Mouse (Mus musculus) stomach, postnatal 0 days (tissue): Measurements from ENCODE around the gene Rnf141. TPM values are rescaled to one million over a fixed set of nuclear protein-coding genes. Genes with fewer than 3 reads are reported as not detected.

Source experiments
- ATAC-seq: fragments of 200-750 bp; cut with Nextera tagmentation; 2 replicates; pipeline ENCODE4 v1.8.0; 2017; ENCODE audit not compliant: low FRiP score, low TSS enrichment
- DNase-seq: peaks from one replicate; pipeline ENCODE4 v3.0.0-alpha.2; 2016; ENCODE audit warnings: low spot score
- H3K27ac ChIP-seq: fragments of 300-500 bp; sonication (generic); replicated peaks from 2 replicates; pipeline ENCODE4 v1.5.1; 2014; ENCODE audit warnings: mild to moderate bottlenecking, control low read depth
- H3K27me3 ChIP-seq: fragments of 300-500 bp; sonication (generic); 2 replicates; pipeline ENCODE4 v1.6.1; 2014; ENCODE audit warnings: low read length; ENCODE audit not compliant: control insufficient read depth, insufficient read depth
- H3K36me3 ChIP-seq: fragments of 300-500 bp; sonication (generic); 2 replicates; pipeline ENCODE4 v1.6.1; 2014; ENCODE audit warnings: low read length, mixed read lengths; ENCODE audit not compliant: control insufficient read depth, insufficient read depth
- H3K4me1 ChIP-seq: fragments of 300-500 bp; sonication (generic); replicated peaks from 2 replicates; pipeline ENCODE4 v1.6.1; 2014; ENCODE audit warnings: antibody characterized with exemption; ENCODE audit not compliant: control insufficient read depth, insufficient read depth
- H3K4me2 ChIP-seq: fragments of 300-500 bp; sonication (generic); replicated peaks from 2 replicates; pipeline ENCODE4 v1.6.1; 2014; ENCODE audit warnings: low read depth, mild to moderate bottlenecking, control low read depth, moderate library complexity
- H3K4me3 ChIP-seq: fragments of 300-500 bp; sonication (generic); 2 replicates; pipeline ENCODE4 v1.5.1; 2014; ENCODE audit warnings: low read depth, low read length, control low read depth
- H3K9ac ChIP-seq: fragments of 300-500 bp; sonication (generic); 2 replicates; pipeline ENCODE4 v1.6.1; 2014; ENCODE audit warnings: mild to moderate bottlenecking, low read length, control low read depth, mixed read lengths
- H3K9me3 ChIP-seq: fragments of 300-500 bp; sonication (generic); 2 replicates; pipeline ENCODE4 v1.6.1; 2016; ENCODE audit warnings: low read length; ENCODE audit not compliant: control insufficient read depth
- CTCF ChIP-seq: IDR thresholded peaks from 2 replicates; pipeline ENCODE4 v1.5.1; 2016; ENCODE audit warnings: antibody characterized with exemption, low read depth, mild to moderate bottlenecking, moderate library complexity
- EP300 ChIP-seq: optimal IDR thresholded peaks from 2 replicates; pipeline ENCODE3; 2016; ENCODE audit warnings: antibody characterized with exemption
- WGBS: fragments of 180-500 bp; shearing (Covaris S2); extraction: QIAGEN DNeasy Blood & Tissue Kit; methylation state at CpG from one replicate; pipeline ENCODE4 v1.1.7; 2014; 5-methylcytosine and 5-hydroxymethylcytosine counted together
- polyA plus RNA-seq: library from polyadenylated mRNA; unstranded; fragments of >200 nt; fragmentation: Nextera tagmentation; extraction: Ambion mirVana; gene quantifications from 2 replicates; pipeline ENCODE4 v1.2.1, GENCODE M21; 2015

Rnf141 gene
- polyA plus RNA-seq, 1 experiment from 2014 or later: 24.0 TPM

DNA sequence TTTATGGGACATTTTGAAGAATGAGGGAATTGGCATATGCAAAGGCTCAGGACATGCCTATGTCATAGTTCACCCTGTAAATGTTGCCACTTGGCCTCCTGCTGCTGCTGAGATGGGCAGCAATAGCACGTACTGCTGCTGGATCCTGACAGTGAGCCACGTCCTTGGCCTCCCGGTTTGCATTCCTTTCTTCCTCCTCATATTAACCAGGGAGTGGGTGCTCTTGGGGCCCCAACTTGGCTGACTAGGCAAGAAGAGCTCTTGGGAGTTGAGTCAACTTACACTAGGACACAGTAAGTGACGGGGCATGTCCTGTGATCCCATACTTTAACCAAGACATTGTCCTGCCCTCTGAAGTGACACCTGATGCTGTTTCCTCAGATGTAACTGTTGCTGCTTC lies 63.7 kb downstream of the Rnf141 start:
- Histone ChIP-seq H3K4me1 (peaks cover 3% of the 10 kb centered on the region; the same call in 1 of the 2 replicates), H3K4me2 (no peak overlapping the region), H3K36me3 (no peaks in the 10 kb centered on the region; the same call in 1 of the 2 replicates), H3K27me3 (no peaks in the 10 kb centered on the region), H3K9ac (no peak overlapping the region), H3K27ac (no peak overlapping the region), H3K9me3 (no peaks in the 10 kb centered on the region), H3K4me3 (no peak overlapping the region)
- no peak for DNase-seq
- no peak for TF ChIP-seq CTCF
- TF ChIP-seq EP300: no peak
- no peak for ATAC-seq
- 54% methylated on average over 4 of the region's 4 CpGs for WGBS

DNA sequence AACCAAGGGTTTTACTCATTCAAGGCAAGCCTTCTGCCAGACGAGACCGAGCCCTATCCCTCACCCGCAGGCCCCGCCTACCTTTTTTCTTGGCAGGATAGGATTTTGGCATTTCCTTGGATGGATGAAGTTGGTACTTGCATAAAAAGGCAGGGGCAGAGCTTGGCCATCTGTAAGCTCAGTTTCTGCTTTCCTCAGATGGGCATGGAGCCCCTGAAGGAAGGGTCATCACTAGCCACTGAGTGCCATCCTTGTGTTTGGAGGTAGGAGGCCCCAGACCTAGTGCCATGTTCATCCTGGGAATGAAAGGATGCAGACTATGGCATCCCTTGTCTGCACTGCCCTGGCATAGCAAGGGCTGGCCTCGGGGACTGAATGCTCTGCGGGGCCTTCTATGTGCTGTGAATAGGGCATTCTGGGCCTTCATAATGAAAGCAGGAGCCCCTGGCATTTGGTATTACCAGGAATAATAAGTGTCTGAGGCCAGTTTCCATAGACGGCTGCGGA lies 64.6 kb downstream of the Rnf141 start:
- H3K4me1 ChIP-seq: peaks cover 3% of the 10 kb centered on the region; the same call in 1 of the 2 replicates
- ATAC-seq (no peak), DNase-seq (no peak)
- H3K4me2 ChIP-seq: no peak overlapping the region
- TF ChIP-seq CTCF (no peak), EP300 (no peak)
- H3K4me3 ChIP-seq: no peak overlapping the region
- no peak overlapping the region for H3K9ac ChIP-seq
- WGBS: 84% methylated on average over 8 of the region's 8 CpGs
- H3K27me3 ChIP-seq: no peaks in the 10 kb centered on the region
- H3K27ac ChIP-seq: no peak overlapping the region
- no peaks in the 10 kb centered on the region for H3K9me3 ChIP-seq
- H3K36me3 ChIP-seq: no peaks in the 10 kb centered on the region; the same call in 1 of the 2 replicates

DNA sequence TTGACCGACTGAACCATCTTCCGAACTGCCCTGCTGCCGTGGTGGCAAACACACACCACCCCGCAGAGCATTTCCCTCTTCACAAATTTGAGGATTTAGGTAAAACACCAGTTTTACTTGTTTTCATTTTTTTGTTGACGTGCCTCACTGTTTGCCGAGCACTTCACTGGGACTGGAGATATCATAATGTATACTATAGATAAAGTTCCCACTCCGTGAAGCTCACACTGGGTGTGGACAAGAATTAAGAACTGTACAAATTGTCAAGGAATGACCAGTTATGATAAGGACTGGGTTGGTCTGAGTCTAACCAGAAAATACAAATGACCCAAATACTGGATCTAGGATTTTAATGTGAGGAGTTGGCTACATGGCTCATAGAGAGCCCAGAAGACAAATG lies 65.3 kb downstream of the Rnf141 start:
- ATAC-seq (no peak), DNase-seq (no peak)
- 81% methylated on average over 7 of the region's 7 CpGs for WGBS
- Histone ChIP-seq H3K36me3 (no peaks in the 10 kb centered on the region; the same call in 1 of the 2 replicates), H3K4me1 (peaks cover 6% of the 10 kb centered on the region; the same call in 1 of the 2 replicates), H3K9ac (no peak overlapping the region), H3K4me2 (no peak overlapping the region), H3K9me3 (no peaks in the 10 kb centered on the region), H3K4me3 (no peak overlapping the region), H3K27me3 (no peaks in the 10 kb centered on the region), H3K27ac (no peak overlapping the region)
- no peak for TF ChIP-seq CTCF
- TF ChIP-seq EP300: no peak

DNA sequence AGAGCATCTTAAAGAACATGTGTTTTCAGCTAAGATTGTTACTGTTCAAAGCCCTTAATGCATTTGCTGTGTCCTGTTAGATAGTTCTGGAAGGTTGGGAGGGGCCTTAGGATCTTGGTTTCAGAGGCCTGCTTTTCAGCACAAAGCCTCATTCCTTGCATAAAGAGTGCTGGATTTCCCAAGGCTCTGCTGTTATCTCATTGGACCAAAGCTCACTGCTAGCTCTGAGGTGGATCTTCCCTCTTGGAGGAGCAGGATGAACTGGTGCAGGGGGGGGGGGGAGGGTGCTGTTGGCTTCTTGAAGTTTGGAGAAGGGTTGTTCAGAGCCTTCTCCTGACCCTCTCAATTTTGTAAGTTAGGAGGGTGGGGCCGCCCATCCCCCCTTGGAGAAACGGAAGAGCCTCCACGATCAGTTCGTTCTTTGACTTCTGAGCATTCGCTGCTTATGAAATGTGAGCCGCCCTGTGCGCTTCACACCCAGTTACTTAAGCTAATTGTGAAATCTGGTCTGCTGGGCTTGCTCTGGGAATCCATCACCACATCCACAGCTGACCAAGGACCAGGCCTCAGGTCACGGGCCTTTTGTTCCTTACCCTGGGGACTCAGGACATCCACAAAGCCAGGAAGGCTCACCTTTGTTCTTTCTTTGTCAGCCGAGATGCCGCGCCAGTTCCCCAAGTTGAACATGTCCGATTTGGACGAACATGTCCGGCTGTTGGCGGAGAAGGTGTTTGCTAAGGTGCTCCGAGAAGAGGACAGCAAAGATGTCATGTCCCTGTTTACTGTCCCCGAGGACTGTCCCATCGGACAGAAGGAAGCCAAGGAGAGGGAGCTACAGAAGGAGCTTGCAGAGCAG lies 66.9 kb downstream of the Rnf141 start:
- ATAC-seq (no peak), DNase-seq (no peak)
- H3K9ac ChIP-seq: no peak overlapping the region
- TF ChIP-seq EP300: no peak
- no peak overlapping the region for H3K4me2 ChIP-seq
- no peaks in the 10 kb centered on the region for H3K9me3 ChIP-seq
- no peaks in the 10 kb centered on the region for H3K27me3 ChIP-seq
- peaks cover 5% of the 10 kb centered on the region for H3K4me1 ChIP-seq
- H3K27ac ChIP-seq: no peak overlapping the region
- no peaks in the 10 kb centered on the region; the same call in 1 of the 2 replicates for H3K36me3 ChIP-seq
- H3K4me3 ChIP-seq: no peak overlapping the region
- 80% methylated on average over 18 of the region's 18 CpGs for WGBS

DNA sequence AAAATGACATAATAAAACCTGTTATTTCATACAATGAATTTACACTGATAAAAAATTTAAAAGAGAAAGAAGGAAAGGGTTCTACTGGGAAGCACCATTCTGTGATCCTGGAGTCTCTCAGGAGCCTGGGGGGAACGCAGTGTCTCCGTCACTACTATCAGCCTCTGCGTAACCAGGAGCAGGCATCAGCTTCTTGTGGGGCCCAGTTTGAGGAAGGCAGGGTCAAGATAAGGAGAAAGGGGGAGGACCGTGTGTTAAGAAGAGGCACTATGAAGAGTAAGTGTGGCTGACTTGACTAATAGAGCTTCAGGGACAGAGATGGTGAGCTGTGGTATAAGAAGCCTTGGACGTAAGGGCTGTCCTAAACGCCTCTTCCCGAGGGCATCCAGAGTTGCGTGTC lies 69.6 kb downstream of the Rnf141 start:
- no peaks in the 10 kb centered on the region for H3K27me3 ChIP-seq
- ATAC-seq (no peak), DNase-seq (no peak)
- no peak overlapping the region for H3K27ac ChIP-seq
- no peak overlapping the region for H3K9ac ChIP-seq
- H3K4me3 ChIP-seq: no peak overlapping the region
- H3K36me3 ChIP-seq: no peaks in the 10 kb centered on the region
- 82% methylated on average over 8 of the region's 8 CpGs for WGBS
- H3K4me2 ChIP-seq: no peak overlapping the region
- TF ChIP-seq EP300 (no peak), CTCF (no peak)
- H3K4me1 ChIP-seq: peaks cover 5% of the 10 kb centered on the region
- H3K9me3 ChIP-seq: no peaks in the 10 kb centered on the region

DNA sequence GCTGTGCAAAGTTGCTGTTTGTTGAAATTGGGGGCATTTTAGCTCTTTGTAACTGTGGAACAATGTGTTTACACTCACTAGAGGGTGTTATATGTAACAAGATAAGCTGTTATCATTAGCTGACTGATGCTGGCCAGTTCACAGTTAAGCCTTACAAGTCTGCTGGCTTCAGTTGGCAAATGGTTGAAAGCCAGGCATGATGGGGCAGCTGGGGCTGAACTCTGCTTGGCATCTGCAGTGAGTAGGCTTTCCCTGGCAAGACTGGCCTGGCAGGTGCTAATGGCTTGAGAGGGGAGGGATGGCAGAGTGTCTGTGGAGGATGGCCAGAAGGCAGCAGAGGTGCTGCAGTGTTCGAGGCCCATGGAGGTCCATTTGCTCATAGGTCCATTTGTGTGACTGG lies 70.2 kb downstream of the Rnf141 start:
- DNase-seq (peak; percentile 38), ATAC-seq (0 out of 2 replicates have a peak, but pooled peaks have one; percentile 25)
- TF ChIP-seq CTCF (no peak), EP300 (no peak)
- Histone ChIP-seq H3K27me3 (no peaks in the 10 kb centered on the region), H3K9me3 (no peaks in the 10 kb centered on the region), H3K36me3 (no peaks in the 10 kb centered on the region), H3K4me1 (peaks cover 5% of the 10 kb centered on the region), H3K9ac (0 out of 2 replicates have a peak overlapping the region, but pooled peaks have one; percentile 18), H3K4me3 (no peak overlapping the region), H3K27ac (peak overlapping the region; percentile 56), H3K4me2 (peak overlapping the region; percentile 34; the same call in 1 of the 2 replicates)
- WGBS: 79% methylated on average over 1 of the region's 1 CpGs
